Mouse (Mus musculus) heart, embryonic 15.5 days (tissue): Measurements from ENCODE around the gene Bnipl. TPM values are rescaled to one million over a fixed set of nuclear protein-coding genes. Genes with fewer than 3 reads are reported as not detected.

Source experiments
- ATAC-seq: fragments of 200-750 bp; cut with Nextera tagmentation; replicated peaks from 2 replicates; pipeline ENCODE4 v1.8.0; 2017; ENCODE audit warnings: low read depth, moderate TSS enrichment; ENCODE audit not compliant: insufficient number of reproducible peaks, insufficient read depth, low FRiP score
- H3K27ac ChIP-seq: fragments of 300-500 bp; sonication (generic); 2 replicates; pipeline ENCODE4 v1.5.1; 2015; ENCODE audit warnings: mild to moderate bottlenecking, inconsistent platforms
- H3K27me3 ChIP-seq: fragments of 300-500 bp; sonication (generic); 2 replicates; pipeline ENCODE4 v1.6.1; 2015; ENCODE audit warnings: inconsistent platforms
- H3K36me3 ChIP-seq: fragments of 300-500 bp; sonication (generic); 2 replicates; pipeline ENCODE4 v1.6.1; 2015; ENCODE audit warnings: mild to moderate bottlenecking, inconsistent platforms
- H3K4me1 ChIP-seq: fragments of 300-500 bp; sonication (generic); replicated peaks from 2 replicates; pipeline ENCODE4 v1.6.1; 2015; ENCODE audit warnings: inconsistent platforms
- H3K4me2 ChIP-seq: fragments of 300-500 bp; sonication (generic); 2 replicates; pipeline ENCODE4 v1.6.1; 2015; ENCODE audit warnings: inconsistent platforms, mild to moderate bottlenecking, moderate library complexity
- H3K4me3 ChIP-seq: fragments of 300-500 bp; sonication (generic); 2 replicates; pipeline ENCODE4 v1.5.1; 2015; ENCODE audit warnings: mild to moderate bottlenecking, inconsistent platforms
- H3K9ac ChIP-seq: fragments of 300-500 bp; sonication (generic); 2 replicates; pipeline ENCODE4 v1.6.1; 2015; ENCODE audit warnings: mild to moderate bottlenecking, inconsistent platforms
- H3K9me3 ChIP-seq: fragments of 300-500 bp; sonication (generic); replicated peaks from 2 replicates; pipeline ENCODE4 v1.6.1; 2016; ENCODE audit warnings: inconsistent platforms
- WGBS: fragments of 180-500 bp; shearing (Covaris S2); methylation state at CpG from one replicate; pipeline ENCODE4 v1.1.7; 2015; ENCODE audit warnings: mixed read lengths; 5-methylcytosine and 5-hydroxymethylcytosine counted together
- polyA plus RNA-seq: library from polyadenylated mRNA; unstranded; fragments of >200 nt; fragmentation: Nextera tagmentation; extraction: Ambion mirVana; gene quantifications from 2 replicates; pipeline ENCODE4 v1.2.1, GENCODE M21; 2015

The Bnipl gene
- polyA plus RNA-seq, 1 experiment from 2014 or later, result 0.06 TPM

DNA sequence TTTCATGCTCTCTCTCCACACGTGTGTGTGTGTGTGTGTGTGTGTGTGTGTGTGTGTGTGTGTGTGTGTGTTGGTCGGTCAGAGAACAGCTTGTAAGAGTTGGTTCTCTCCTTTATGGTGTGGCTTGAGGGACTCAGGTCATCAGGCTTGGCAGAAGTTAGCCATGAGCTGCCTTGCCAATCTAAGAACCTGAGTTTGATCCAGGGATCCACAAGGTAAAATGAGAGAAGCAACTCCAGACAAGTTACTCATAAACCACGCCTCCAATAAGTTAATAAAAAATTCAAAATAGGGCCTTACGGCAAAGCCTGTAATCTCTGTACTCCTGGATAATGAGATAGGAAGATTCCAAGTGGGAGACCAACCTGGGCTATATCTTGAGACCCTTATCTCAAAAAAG is 42.7 kb downstream of the Bnipl start:
- Histone ChIP-seq H3K4me1 (no peaks in the 10 kb centered on the region), H3K9me3 (no peaks in the 10 kb centered on the region), H3K27ac (no peak overlapping the region), H3K36me3 (peaks cover 37% of the 10 kb centered on the region), H3K4me2 (no peak overlapping the region), H3K9ac (no peak overlapping the region), H3K4me3 (no peak overlapping the region), H3K27me3 (no peaks in the 10 kb centered on the region)
- 86% methylated on average over 4 of the region's 4 CpGs for WGBS
- ATAC-seq, result no peak

DNA sequence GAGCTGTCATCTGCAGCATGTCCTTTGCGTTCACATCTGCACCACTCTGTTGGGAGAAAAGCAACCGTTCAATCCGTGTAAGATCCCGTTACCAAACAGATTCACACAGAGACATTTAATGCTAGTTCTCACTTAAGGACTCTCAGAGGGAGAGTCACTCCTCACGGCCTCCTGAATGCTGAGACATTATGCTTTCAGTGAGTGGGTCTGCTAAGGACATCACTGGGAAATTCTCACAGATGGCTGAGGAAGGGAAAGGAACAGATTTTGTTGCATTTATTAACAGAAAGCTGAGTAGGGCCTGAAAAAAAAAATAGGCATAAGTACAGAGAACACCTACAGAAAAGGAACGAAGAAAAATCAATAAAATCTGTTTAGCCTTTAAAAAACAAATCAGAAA is 47.1 kb downstream of the Bnipl start:
- Histone ChIP-seq H3K27ac (no peak overlapping the region), H3K27me3 (no peaks in the 10 kb centered on the region), H3K4me2 (no peak overlapping the region), H3K9me3 (no peaks in the 10 kb centered on the region), H3K4me1 (no peaks in the 10 kb centered on the region), H3K9ac (no peak overlapping the region), H3K36me3 (peaks cover 67% of the 10 kb centered on the region), H3K4me3 (no peak overlapping the region)
- ATAC-seq, result no peak
- WGBS, result 86% methylated on average over 6 of the region's 6 CpGs

DNA sequence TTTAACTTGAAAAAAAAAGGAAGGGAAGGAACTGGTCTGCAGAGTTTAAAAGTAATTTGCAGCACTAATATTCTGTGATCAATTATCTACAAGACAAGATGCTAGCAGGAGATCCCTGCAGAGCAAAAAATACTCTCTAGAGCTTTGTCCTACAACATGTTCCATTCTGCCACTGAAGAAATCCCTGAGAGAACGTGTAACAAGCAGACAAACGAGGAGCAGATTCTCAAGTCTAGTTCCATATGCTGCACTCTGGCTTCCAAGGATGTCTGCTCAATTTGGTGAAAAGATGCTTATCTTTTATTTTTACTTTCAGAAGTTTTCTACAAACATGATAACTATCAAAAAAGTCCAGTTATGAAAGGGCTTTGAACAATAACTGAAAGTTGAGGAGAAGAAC is 50.4 kb downstream of the Bnipl start:
- Histone ChIP-seq H3K27ac (no peak overlapping the region), H3K4me3 (no peak overlapping the region), H3K27me3 (no peaks in the 10 kb centered on the region), H3K4me2 (no peak overlapping the region), H3K36me3 (peaks cover 79% of the 10 kb centered on the region), H3K4me1 (no peaks in the 10 kb centered on the region), H3K9me3 (no peaks in the 10 kb centered on the region), H3K9ac (no peak overlapping the region)
- ATAC-seq, result no peak
- WGBS, result 75% methylated on average over 2 of the region's 2 CpGs

GRCm38 (mm10) chr3:95200132-95200531 is 50.9 kb downstream of the Bnipl start:
- no peak overlapping the region for H3K4me2 ChIP-seq
- H3K4me3 ChIP-seq, result no peak overlapping the region
- H3K9me3 ChIP-seq, result no peaks in the 10 kb centered on the region
- peaks cover 80% of the 10 kb centered on the region for H3K36me3 ChIP-seq
- ATAC-seq, result no peak
- 89% methylated on average over 7 of the region's 7 CpGs for WGBS
- no peak overlapping the region for H3K9ac ChIP-seq
- H3K27ac ChIP-seq, result no peak overlapping the region
- H3K27me3 ChIP-seq, result no peaks in the 10 kb centered on the region
- H3K4me1 ChIP-seq, result no peaks in the 10 kb centered on the region

GRCm38 (mm10) chr3:95199101-95199500 is 51.9 kb downstream of the Bnipl start:
- Histone ChIP-seq H3K9ac (no peak overlapping the region), H3K4me2 (no peak overlapping the region), H3K4me3 (no peak overlapping the region), H3K27ac (no peak overlapping the region), H3K4me1 (no peaks in the 10 kb centered on the region), H3K9me3 (no peaks in the 10 kb centered on the region), H3K36me3 (peaks cover 80% of the 10 kb centered on the region), H3K27me3 (no peaks in the 10 kb centered on the region)
- whole genome bisulfite sequencing, result 67% methylated on average over 1 of the region's 1 CpGs
- no peak for ATAC-seq

GRCm38 (mm10) chr3:95195772-95196171 is 55.2 kb downstream of the Bnipl start:
- no peak overlapping the region for H3K4me3 ChIP-seq
- ATAC-seq, result no peak
- no peaks in the 10 kb centered on the region for H3K9me3 ChIP-seq
- no peak overlapping the region for H3K9ac ChIP-seq
- peaks cover 70% of the 10 kb centered on the region for H3K36me3 ChIP-seq
- H3K4me2 ChIP-seq, result no peak overlapping the region
- no peak overlapping the region for H3K27ac ChIP-seq
- no peaks in the 10 kb centered on the region for H3K27me3 ChIP-seq
- 73% methylated on average over 2 of the region's 2 CpGs for WGBS
- no peaks in the 10 kb centered on the region for H3K4me1 ChIP-seq

GRCm38 (mm10) chr3:95194721-95195135 is 56.3 kb downstream of the Bnipl start:
- H3K36me3 ChIP-seq, result peaks cover 68% of the 10 kb centered on the region
- H3K9ac ChIP-seq, result no peak overlapping the region
- no peak for ATAC-seq
- no peaks in the 10 kb centered on the region for H3K9me3 ChIP-seq
- WGBS, result 77% methylated on average over 6 of the region's 6 CpGs
- H3K4me2 ChIP-seq, result no peak overlapping the region
- no peaks in the 10 kb centered on the region for H3K4me1 ChIP-seq
- H3K27me3 ChIP-seq, result no peaks in the 10 kb centered on the region
- no peak overlapping the region for H3K4me3 ChIP-seq
- no peak overlapping the region for H3K27ac ChIP-seq

Other genes with a start within 250 kb of the Bnipl start
- 12.3 and 18.3 TPM in 2 replicates for gene Zfp687, start 235.7 kb downstream of the Bnipl start, polyA plus RNA-seq
- 168 and 198 TPM in 2 replicates for gene Psmd4, start 208.6 kb downstream of the Bnipl start, polyA plus RNA-seq
- 14.1 and 16.5 TPM in 2 replicates for gene Pip5k1a, start 144.3 kb downstream of the Bnipl start, polyA plus RNA-seq
- 79.5 and 99.3 TPM in 2 replicates for gene Vps72, start 140.2 kb downstream of the Bnipl start, polyA plus RNA-seq
- 1.4 and 2.1 TPM in 2 replicates for gene Tmod4, start 126.7 kb downstream of the Bnipl start, polyA plus RNA-seq
- 51.0 and 54.2 TPM in 2 replicates for gene Scnm1, start 117.2 kb downstream of the Bnipl start, polyA plus RNA-seq
- 9.4 and 10.4 TPM in 2 replicates for gene Lysmd1, start 117.1 kb downstream of the Bnipl start, polyA plus RNA-seq
- 2.5 and 4.8 TPM in 2 replicates for gene Tnfaip8l2, start 108.8 kb downstream of the Bnipl start, polyA plus RNA-seq
- gene Sema6c, start 90.7 kb downstream of the Bnipl start, polyA plus RNA-seq, result 2.0 and 3.5 TPM in 2 replicates
- gene Gabpb2, start 33.3 kb downstream of the Bnipl start, polyA plus RNA-seq, result 5.1 and 6.5 TPM in 2 replicates
- gene Cdc42se1, start 22.5 kb downstream of the Bnipl start, polyA plus RNA-seq, result 49.7 and 60.9 TPM in 2 replicates
- 10.6 and 12.0 TPM in 2 replicates for gene Mllt11, start 19.0 kb downstream of the Bnipl start, polyA plus RNA-seq
- gene Gm128, start 9.6 kb downstream of the Bnipl start, polyA plus RNA-seq, result 0.38 and 0.55 TPM in 2 replicates
- 24.7 and 27.6 TPM in 2 replicates for gene Mindy1, start 30.2 kb upstream of the Bnipl start, polyA plus RNA-seq
- gene Prune1, start 30.9 kb upstream of the Bnipl start, polyA plus RNA-seq, result 23.8 and 26.5 TPM in 2 replicates
- gene Anxa9, start 56.0 kb upstream of the Bnipl start, polyA plus RNA-seq, result 0.64 and 1.2 TPM in 2 replicates
- 120 and 139 TPM in 2 replicates for gene Cers2, start 63.6 kb upstream of the Bnipl start, polyA plus RNA-seq
- 16.7 and 22.4 TPM in 2 replicates for gene Setdb1, start 106.0 kb upstream of the Bnipl start, polyA plus RNA-seq
- not detected in 2 replicates for gene 4930558C23Rik, start 151.6 kb upstream of the Bnipl start, polyA plus RNA-seq
- gene Arnt, start 183.2 kb upstream of the Bnipl start, polyA plus RNA-seq, result 30.4 and 33.2 TPM in 2 replicates
- 15.9 and 18.1 TPM in 2 replicates for gene Ctsk, start 248.1 kb upstream of the Bnipl start, polyA plus RNA-seq